Mouse (Mus musculus) liver, embryonic 11.5 days (tissue): ENCODE results near the gene Tmem44. TPM values are rescaled to one million over a fixed set of nuclear protein-coding genes. Genes with fewer than 3 reads are reported as not detected.

Source experiments
- ATAC-seq: fragments of 200-750 bp; cut with Nextera tagmentation; replicated peaks from 2 replicates; pipeline ENCODE4 v1.8.0; 2017; ENCODE audit warnings: moderate number of reproducible peaks, mild to moderate bottlenecking, moderate TSS enrichment, moderate library complexity; ENCODE audit not compliant: low FRiP score
- DNase-seq: peaks from one replicate; pipeline ENCODE4 v3.0.0-alpha.2; 2017; ENCODE audit warnings: low spot score
- H3K27ac ChIP-seq: fragments of 300-500 bp; sonication (generic); 2 replicates; pipeline ENCODE4 v1.5.1; 2014; ENCODE audit warnings: mild to moderate bottlenecking, low read depth, low read length, control low read depth
- H3K27me3 ChIP-seq: fragments of 300-500 bp; sonication (generic); replicated peaks from 2 replicates; pipeline ENCODE4 v1.6.1; 2014; ENCODE audit warnings: low read length, mixed read lengths; ENCODE audit not compliant: control insufficient read depth, insufficient read depth
- H3K36me3 ChIP-seq: fragments of 300-500 bp; sonication (generic); 2 replicates; pipeline ENCODE4 v1.6.1; 2014; ENCODE audit warnings: mild to moderate bottlenecking, low read length, moderate library complexity, mixed read lengths; ENCODE audit not compliant: control insufficient read depth, insufficient read depth
- H3K4me1 ChIP-seq: fragments of 300-500 bp; sonication (generic); replicated peaks from 2 replicates; pipeline ENCODE4 v1.6.1; 2014; ENCODE audit warnings: low read length, mixed read lengths; ENCODE audit not compliant: control insufficient read depth, insufficient read depth
- H3K4me2 ChIP-seq: fragments of 300-500 bp; sonication (generic); 2 replicates; pipeline ENCODE4 v1.6.1; 2014; ENCODE audit warnings: mild to moderate bottlenecking, control low read depth, moderate library complexity
- H3K4me3 ChIP-seq: fragments of 300-500 bp; sonication (generic); 2 replicates; pipeline ENCODE4 v1.5.1; 2014; ENCODE audit warnings: low read depth, low read length, control low read depth
- H3K9ac ChIP-seq: fragments of 300-500 bp; sonication (generic); 2 replicates; pipeline ENCODE4 v1.6.1; 2014; ENCODE audit warnings: low read depth, low read length, control low read depth
- H3K9me3 ChIP-seq: fragments of 300-500 bp; sonication (generic); 2 replicates; pipeline ENCODE4 v1.6.1; 2016; ENCODE audit warnings: low read length, inconsistent platforms, mixed read lengths; ENCODE audit not compliant: control insufficient read depth
- WGBS: fragments of 180-500 bp; shearing (Covaris S2); extraction: QIAGEN DNeasy Blood & Tissue Kit; methylation state at CpG from one replicate; pipeline ENCODE4 v1.1.7; 2014; 5-methylcytosine and 5-hydroxymethylcytosine counted together
- polyA plus RNA-seq: library from polyadenylated mRNA; unstranded; fragments of >200 nt; fragmentation: Nextera tagmentation; extraction: Ambion mirVana; gene quantifications from 2 replicates; pipeline ENCODE4 v1.2.1, GENCODE M21; 2014

Gene Tmem44
- polyA plus RNA-seq: 3.5 and 4.1 TPM in 2 replicates

GRCm38 (mm10) chr16:30550748-30551192, at the start of gene Tmem44:
Gene Tmem44, minus strand, starts transcription at chr16:30550842.
- DNase-seq (no peak), ATAC-seq (peak; percentile 18)
- Histone ChIP-seq H3K27me3 (peaks cover 15% of the 10 kb centered on the region), H3K36me3 (no peaks in the 10 kb centered on the region), H3K4me1 (no peaks in the 10 kb centered on the region; the same call in none of the 2 replicates), H3K4me2 (peak within 1 kb of the TSS; percentile 99), H3K9me3 (no peaks in the 10 kb centered on the region), H3K4me3 (peak within 1 kb of the TSS; percentile 75), H3K9ac (peak within 1 kb of the TSS; percentile 78), H3K27ac (no peak within 1 kb of the TSS)
- WGBS: 12% methylated on average over 14 of the region's 14 CpGs

GRCm38 (mm10) chr16:30599491-30600268, 49.0 kb upstream of the Tmem44 start, which contains the start of gene Fam43a:
Gene Fam43a, plus strand, starts transcription at chr16:30599723.
- Histone ChIP-seq H3K27me3 (peaks cover 27% of the 10 kb centered on the region), H3K36me3 (no peaks in the 10 kb centered on the region), H3K4me1 (peaks cover 27% of the 10 kb centered on the region), H3K4me2 (peak within 1 kb of the TSS; percentile 81), H3K27ac (0 out of 2 replicates have a peak within 1 kb of the TSS, but pooled peaks have one; percentile 35), H3K9ac (peak within 1 kb of the TSS; percentile 62), H3K4me3 (peak within 1 kb of the TSS; percentile 64), H3K9me3 (no peaks in the 10 kb centered on the region)
- under 1% methylated on average over 63 of the region's 63 CpGs for WGBS
- ATAC-seq (peak; percentile 77), DNase-seq (peak; percentile 91)

DNA sequence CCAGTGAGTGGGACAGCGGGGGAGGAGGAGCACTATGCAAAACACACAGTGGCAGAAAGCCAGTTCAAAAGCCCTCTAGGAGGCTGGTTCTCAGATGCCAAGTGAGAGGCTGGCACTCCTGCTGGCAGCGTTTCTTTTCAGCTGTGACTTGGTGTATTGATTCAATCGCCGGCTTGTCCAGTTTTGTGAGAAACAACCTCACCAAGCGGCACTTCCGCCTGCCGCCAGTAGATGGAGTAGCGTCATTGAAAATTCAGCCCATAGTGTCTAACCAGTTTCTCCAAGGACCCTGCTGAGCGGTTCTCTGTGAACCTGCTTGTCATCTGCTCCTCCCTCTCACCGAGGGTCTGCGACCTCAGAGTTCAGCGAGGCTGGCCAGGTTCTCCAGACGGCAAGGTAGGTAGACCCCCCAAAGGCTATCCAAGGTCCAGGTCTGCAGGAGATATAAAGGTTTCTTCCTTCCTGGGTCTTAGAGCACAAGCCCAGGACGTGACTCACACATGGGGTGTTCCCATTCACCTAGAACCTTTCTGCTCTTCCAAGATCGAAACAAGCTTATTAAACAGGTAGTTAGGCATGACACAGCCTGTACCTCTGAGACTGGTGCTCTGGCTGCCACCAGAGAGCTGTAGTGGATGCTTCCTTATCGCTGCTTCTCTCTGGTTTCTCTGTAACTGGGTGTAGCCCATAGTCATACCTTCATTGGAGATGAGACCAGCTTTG, 46.5 kb upstream of the Tmem44 start:
- H3K4me3 ChIP-seq: no peak overlapping the region
- H3K9me3 ChIP-seq: no peaks in the 10 kb centered on the region
- no peak overlapping the region for H3K27ac ChIP-seq
- DNase-seq (peak; percentile 82), ATAC-seq (no peak)
- H3K4me2 ChIP-seq: peak overlapping the region; percentile 43
- H3K9ac ChIP-seq: no peak overlapping the region
- no peaks in the 10 kb centered on the region for H3K36me3 ChIP-seq
- WGBS: 13% methylated on average over 16 of the region's 16 CpGs
- H3K4me1 ChIP-seq: peaks cover 17% of the 10 kb centered on the region
- H3K27me3 ChIP-seq: peaks cover 27% of the 10 kb centered on the region

- no peaks in the 10 kb centered on the region for H3K36me3 ChIP-seq
- no peak for DNase-seq
- peaks cover 5% of the 10 kb centered on the region for H3K4me1 ChIP-seq
- no peak overlapping the region for H3K27ac ChIP-seq
- H3K9me3 ChIP-seq: no peaks in the 10 kb centered on the region
- H3K4me3 ChIP-seq: no peak overlapping the region
- H3K27me3 ChIP-seq: peaks cover 16% of the 10 kb centered on the region
- ATAC-seq: no peak
- no peak overlapping the region for H3K9ac ChIP-seq
- 64% methylated on average over 14 of the region's 14 CpGs for WGBS
- H3K4me2 ChIP-seq: no peak overlapping the region
Observed at GRCm38 (mm10) chr16:30595835-30596557, 45.4 kb upstream of the Tmem44 start.

GRCm38 (mm10) chr16:30595356-30595755, 44.7 kb upstream of the Tmem44 start:
- Histone ChIP-seq H3K4me3 (no peak overlapping the region), H3K27me3 (peaks cover 10% of the 10 kb centered on the region), H3K36me3 (no peaks in the 10 kb centered on the region), H3K9me3 (no peaks in the 10 kb centered on the region), H3K27ac (no peak overlapping the region), H3K9ac (no peak overlapping the region), H3K4me2 (no peak overlapping the region), H3K4me1 (peaks cover 3% of the 10 kb centered on the region; the same call in 1 of the 2 replicates)
- no peak for ATAC-seq
- 40% methylated on average over 3 of the region's 3 CpGs for WGBS
- no peak for DNase-seq

GRCm38 (mm10) chr16:30591990-30592389, 41.3 kb upstream of the Tmem44 start:
- Histone ChIP-seq H3K9me3 (no peaks in the 10 kb centered on the region), H3K4me1 (no peaks in the 10 kb centered on the region), H3K9ac (no peak overlapping the region), H3K27me3 (no peaks in the 10 kb centered on the region), H3K4me2 (no peak overlapping the region), H3K36me3 (no peaks in the 10 kb centered on the region), H3K27ac (no peak overlapping the region), H3K4me3 (no peak overlapping the region)
- ATAC-seq (no peak), DNase-seq (no peak)
- 45% methylated on average over 3 of the region's 3 CpGs for WGBS

DNA sequence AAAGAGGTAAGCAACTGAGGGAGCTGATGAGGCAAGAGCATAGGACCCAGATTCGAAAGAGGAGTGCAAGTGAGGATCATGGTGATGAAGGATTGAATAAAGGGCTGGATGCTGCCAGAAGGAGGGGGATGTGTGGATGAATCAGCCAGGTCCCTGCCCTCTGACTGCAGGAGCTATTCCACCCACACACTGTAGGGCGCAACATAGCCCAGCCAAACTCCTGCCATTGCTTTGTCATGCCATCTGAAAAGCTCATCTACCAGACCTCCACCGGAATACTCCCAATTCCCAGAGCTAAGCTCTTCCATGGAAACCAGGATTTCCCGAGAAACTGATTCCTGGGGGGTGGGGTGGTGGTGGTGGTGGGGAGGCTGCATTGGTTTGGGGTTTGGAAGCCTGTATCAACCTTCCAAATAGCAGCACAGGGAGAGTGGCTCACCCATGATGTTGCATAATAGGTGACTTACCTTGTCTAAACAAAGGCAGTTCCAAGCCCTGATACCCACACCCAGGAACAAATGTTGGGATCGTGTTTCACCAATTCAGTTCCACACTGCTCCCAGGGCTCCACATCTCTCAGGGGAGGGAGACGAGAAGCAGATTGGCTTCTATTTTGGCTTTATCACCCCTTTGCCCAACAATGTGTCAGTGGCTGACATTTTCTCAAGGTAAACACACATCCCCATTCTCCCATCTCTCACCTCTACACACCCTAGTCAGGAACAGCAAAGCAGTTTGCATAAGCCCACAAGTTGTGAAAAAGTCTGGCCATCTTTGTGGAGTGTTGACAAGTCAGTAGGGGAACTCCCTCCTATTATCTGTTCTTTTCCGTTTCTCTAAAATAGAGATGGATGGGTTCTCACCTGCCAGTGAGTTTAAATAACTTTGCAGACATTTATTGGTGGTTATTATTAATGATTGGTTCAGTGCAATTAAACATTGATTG, 39.9 kb upstream of the Tmem44 start:
- no peak for DNase-seq
- H3K4me2 ChIP-seq: no peak overlapping the region
- no peaks in the 10 kb centered on the region for H3K9me3 ChIP-seq
- 34% methylated on average over 7 of the region's 7 CpGs for WGBS
- no peak overlapping the region for H3K27ac ChIP-seq
- no peak overlapping the region for H3K9ac ChIP-seq
- H3K36me3 ChIP-seq: no peaks in the 10 kb centered on the region
- ATAC-seq: no peak
- H3K4me3 ChIP-seq: no peak overlapping the region
- no peaks in the 10 kb centered on the region for H3K27me3 ChIP-seq
- 0 out of 2 replicates have a peak, but pooled peaks cover 3% of the 10 kb centered on the region for H3K4me1 ChIP-seq
